Mouse (Mus musculus) limb, embryonic 12.5 days (tissue): ENCODE results near the gene Slc15a2. TPM values are rescaled to one million over a fixed set of nuclear protein-coding genes. Genes with fewer than 3 reads are reported as not detected.

Experiments
- ATAC-seq: fragments of 200-750 bp; cut with Nextera tagmentation; 2 replicates; pipeline ENCODE4 v1.8.0; 2017; ENCODE audit warnings: low read depth, moderate TSS enrichment; ENCODE audit not compliant: insufficient number of reproducible peaks, insufficient read depth, low FRiP score, low TSS enrichment
- H3K27ac ChIP-seq: fragments of 300-500 bp; sonication (generic); 2 replicates; pipeline ENCODE4 v1.5.1; 2016; ENCODE audit warnings: mild to moderate bottlenecking, moderate library complexity
- H3K27me3 ChIP-seq: fragments of 300-500 bp; sonication (generic); 2 replicates; pipeline ENCODE4 v1.6.1; 2016; ENCODE audit warnings: mild to moderate bottlenecking, moderate library complexity
- H3K36me3 ChIP-seq: fragments of 300-500 bp; sonication (generic); 2 replicates; pipeline ENCODE4 v1.6.1; 2016; ENCODE audit warnings: mild to moderate bottlenecking, moderate library complexity
- H3K4me1 ChIP-seq: fragments of 300-500 bp; sonication (generic); replicated peaks from 2 replicates; pipeline ENCODE4 v1.6.1; 2016
- H3K4me2 ChIP-seq: fragments of 300-500 bp; sonication (generic); 2 replicates; pipeline ENCODE4 v1.6.1; 2016; ENCODE audit warnings: mild to moderate bottlenecking, moderate library complexity
- H3K4me3 ChIP-seq: fragments of 300-500 bp; sonication (generic); replicated peaks from 2 replicates; pipeline ENCODE4 v1.5.1; 2016; ENCODE audit warnings: mild to moderate bottlenecking
- H3K9ac ChIP-seq: fragments of 300-500 bp; sonication (generic); replicated peaks from 2 replicates; pipeline ENCODE4 v1.6.1; 2016; ENCODE audit warnings: mild to moderate bottlenecking, moderate library complexity
- H3K9me3 ChIP-seq: fragments of 300-500 bp; sonication (generic); 2 replicates; pipeline ENCODE4 v1.6.1; 2016; ENCODE audit warnings: mild to moderate bottlenecking, moderate library complexity
- WGBS: fragments of 180-500 bp; shearing (Covaris S2); methylation state at CpG from one replicate; pipeline ENCODE4 v1.1.7; 2016; 5-methylcytosine and 5-hydroxymethylcytosine counted together
- polyA plus RNA-seq: library from polyadenylated mRNA; unstranded; fragments of >200 nt; fragmentation: Nextera tagmentation; extraction: Ambion mirVana; gene quantifications from 2 replicates; pipeline ENCODE4 v1.2.1, GENCODE M21; 2016

Slc15a2 gene
- polyA plus RNA-seq, 1 experiment from 2014 or later, result 4.6 TPM

DNA sequence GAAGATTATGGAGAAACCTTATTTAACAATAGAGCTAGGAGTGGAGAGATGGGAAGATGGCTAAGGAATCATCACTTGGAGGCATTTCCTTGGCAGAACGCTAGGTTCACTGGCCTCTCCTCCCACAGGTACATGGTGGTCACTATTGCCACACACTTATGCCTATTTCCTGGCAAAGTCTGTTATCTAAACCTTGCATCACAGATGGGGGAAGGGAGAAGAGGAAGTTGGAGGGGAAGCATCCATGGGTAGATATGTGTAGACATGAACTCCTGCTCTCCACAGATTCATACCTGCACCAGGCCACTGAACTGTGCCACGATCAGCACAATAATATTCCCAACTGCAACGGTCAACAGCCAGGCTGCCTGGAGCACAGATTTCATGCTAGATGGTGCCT lies 32.8 kb downstream of the Slc15a2 start:
- no peak for ATAC-seq

DNA sequence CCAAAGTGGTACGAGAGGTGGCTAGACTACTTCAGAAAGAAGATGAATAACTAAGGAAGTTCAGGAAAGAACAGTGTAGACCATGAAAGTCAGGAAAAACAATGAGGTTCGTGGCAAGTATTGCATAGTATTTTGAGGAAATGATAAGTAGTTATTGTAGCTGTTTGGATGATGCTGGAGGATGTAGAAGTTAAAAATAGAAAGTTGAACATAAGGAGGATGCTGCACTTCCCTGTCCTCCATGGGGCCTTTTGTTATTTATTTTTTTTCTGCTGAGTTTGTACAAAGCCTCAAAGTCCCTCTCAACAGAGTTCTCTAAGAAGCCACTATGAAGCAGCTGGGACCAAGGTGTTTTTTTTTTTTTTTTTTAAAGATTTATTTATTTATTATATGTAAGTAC lies 37.0 kb downstream of the Slc15a2 start:
- no peak overlapping the region for H3K9ac ChIP-seq
- no peaks in the 10 kb centered on the region for H3K9me3 ChIP-seq
- no peak overlapping the region for H3K27ac ChIP-seq
- no peak overlapping the region for H3K4me2 ChIP-seq
- H3K27me3 ChIP-seq, result no peaks in the 10 kb centered on the region
- H3K36me3 ChIP-seq, result no peaks in the 10 kb centered on the region
- H3K4me1 ChIP-seq, result no peaks in the 10 kb centered on the region
- H3K4me3 ChIP-seq, result no peak overlapping the region
- ATAC-seq, result no peak
- WGBS, result 74% methylated on average over 2 of the region's 2 CpGs

More for the DNA sequence above, 32.8 kb downstream of the Slc15a2 start:
- H3K9ac ChIP-seq, result no peak overlapping the region
- H3K4me1 ChIP-seq, result no peaks in the 10 kb centered on the region
- no peaks in the 10 kb centered on the region for H3K36me3 ChIP-seq
- no peaks in the 10 kb centered on the region for H3K27me3 ChIP-seq
- 95% methylated on average over 3 of the region's 3 CpGs for WGBS
- H3K27ac ChIP-seq, result no peak overlapping the region
- no peaks in the 10 kb centered on the region for H3K9me3 ChIP-seq
- H3K4me2 ChIP-seq, result no peak overlapping the region
- H3K4me3 ChIP-seq, result no peak overlapping the region

DNA sequence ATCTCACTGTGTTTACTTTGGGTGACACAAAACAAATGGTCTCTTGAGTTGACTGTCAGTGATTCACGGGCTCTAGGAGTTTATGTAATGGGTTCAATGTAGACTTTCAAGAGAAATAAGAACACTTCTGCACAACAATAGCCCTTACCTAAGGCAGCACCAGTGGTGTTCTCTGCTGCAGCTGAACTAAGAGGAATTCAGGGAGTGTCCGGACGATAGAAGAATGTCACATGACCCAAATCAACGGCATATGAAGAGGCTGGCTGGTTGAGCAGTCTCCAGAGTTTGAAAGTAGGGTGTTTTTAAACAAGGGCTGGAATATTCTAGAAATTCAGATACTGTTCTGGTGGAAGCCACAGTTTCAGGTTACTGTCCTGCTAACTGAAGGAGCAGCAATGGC lies 37.7 kb downstream of the Slc15a2 start:
- Histone ChIP-seq H3K4me1 (no peaks in the 10 kb centered on the region), H3K9ac (no peak overlapping the region), H3K9me3 (no peaks in the 10 kb centered on the region), H3K27ac (no peak overlapping the region), H3K27me3 (no peaks in the 10 kb centered on the region), H3K4me3 (no peak overlapping the region), H3K36me3 (no peaks in the 10 kb centered on the region), H3K4me2 (no peak overlapping the region)
- ATAC-seq, result no peak
- 83% methylated on average over 4 of the region's 4 CpGs for WGBS

DNA sequence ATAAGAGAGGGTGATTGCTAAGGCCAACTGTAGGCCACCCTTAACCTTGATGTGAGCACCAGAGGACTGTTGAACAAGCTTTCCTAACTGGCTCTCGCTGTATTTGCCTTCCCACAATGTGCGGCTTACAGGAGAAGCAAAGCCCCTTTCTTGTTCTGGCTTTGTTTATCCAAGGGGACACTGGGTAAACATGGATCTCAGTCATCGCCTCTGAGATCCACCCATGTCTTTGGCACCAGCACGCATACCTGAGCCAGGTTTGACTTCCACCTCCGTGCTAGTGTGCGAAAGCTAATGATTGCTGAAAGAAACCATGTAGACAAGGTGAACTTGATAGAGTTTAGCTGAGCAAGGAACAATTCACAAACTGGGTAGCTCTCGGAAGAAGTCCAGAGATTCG lies 41.2 kb downstream of the Slc15a2 start:
- Histone ChIP-seq H3K27ac (no peak overlapping the region), H3K36me3 (no peaks in the 10 kb centered on the region), H3K4me3 (no peak overlapping the region), H3K4me2 (no peak overlapping the region), H3K9me3 (no peaks in the 10 kb centered on the region), H3K27me3 (no peaks in the 10 kb centered on the region), H3K9ac (no peak overlapping the region), H3K4me1 (peaks cover 4% of the 10 kb centered on the region; the same call in 1 of the 2 replicates)
- WGBS, result 92% methylated on average over 8 of the region's 8 CpGs
- ATAC-seq, result no peak

DNA sequence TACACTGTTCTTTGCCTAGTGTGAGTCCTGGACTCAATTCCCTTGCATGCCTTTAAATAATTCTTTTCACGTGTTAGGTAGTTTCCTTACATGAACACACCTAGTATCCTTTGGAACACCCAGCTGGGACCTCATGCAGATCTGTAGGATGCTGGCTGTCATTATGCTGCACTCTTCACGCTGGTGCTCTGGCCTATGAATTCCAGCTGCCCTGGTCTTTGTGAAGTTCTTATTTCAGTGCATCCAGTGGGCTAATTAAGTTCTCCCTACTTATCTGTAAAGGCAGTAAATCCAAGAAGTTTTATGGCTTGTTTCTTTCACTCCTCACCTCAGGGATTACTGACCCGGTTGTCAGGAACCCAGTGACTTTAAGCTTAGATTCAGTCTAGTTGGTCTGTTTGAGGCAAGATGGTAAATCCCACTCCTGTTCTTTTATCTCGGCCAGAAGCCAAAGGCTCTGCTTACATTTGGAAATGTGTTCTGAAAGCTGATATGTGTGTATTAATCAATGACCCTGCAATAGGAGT lies 45.3 kb downstream of the Slc15a2 start:
- no peak overlapping the region for H3K9ac ChIP-seq
- H3K9me3 ChIP-seq, result no peaks in the 10 kb centered on the region
- no peak overlapping the region for H3K4me3 ChIP-seq
- H3K36me3 ChIP-seq, result no peaks in the 10 kb centered on the region
- 8% methylated on average over 4 of the region's 4 CpGs for WGBS
- no peaks in the 10 kb centered on the region for H3K27me3 ChIP-seq
- no peak for ATAC-seq
- no peak overlapping the region for H3K4me2 ChIP-seq
- H3K27ac ChIP-seq, result no peak overlapping the region
- peaks cover 4% of the 10 kb centered on the region; the same call in 1 of the 2 replicates for H3K4me1 ChIP-seq

DNA sequence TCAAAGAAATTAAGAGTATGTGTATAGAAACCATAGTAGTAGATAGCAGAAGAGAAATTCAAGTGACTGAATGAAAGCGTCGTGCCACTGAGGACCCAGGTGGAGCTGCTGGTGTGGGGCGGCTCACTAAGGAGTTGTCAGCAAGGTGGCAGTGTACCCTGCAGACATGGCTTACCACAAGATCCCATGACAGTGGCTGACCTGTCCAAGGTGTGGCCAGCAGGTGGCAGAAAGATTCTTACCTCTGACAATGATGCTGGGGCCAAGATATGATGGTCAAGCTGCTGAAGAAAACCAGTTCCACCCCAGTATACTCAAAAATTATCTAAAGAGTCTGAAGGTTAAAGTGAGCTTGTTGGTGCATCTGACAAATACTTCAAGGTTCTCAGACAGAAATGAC lies 49.3 kb downstream of the Slc15a2 start:
- Histone ChIP-seq H3K27ac (no peak overlapping the region), H3K27me3 (no peaks in the 10 kb centered on the region), H3K9me3 (no peaks in the 10 kb centered on the region), H3K36me3 (no peaks in the 10 kb centered on the region), H3K9ac (no peak overlapping the region), H3K4me2 (no peak overlapping the region), H3K4me1 (peaks cover 4% of the 10 kb centered on the region; the same call in 1 of the 2 replicates), H3K4me3 (no peak overlapping the region)
- WGBS, result 81% methylated on average over 3 of the region's 3 CpGs
- no peak for ATAC-seq

DNA sequence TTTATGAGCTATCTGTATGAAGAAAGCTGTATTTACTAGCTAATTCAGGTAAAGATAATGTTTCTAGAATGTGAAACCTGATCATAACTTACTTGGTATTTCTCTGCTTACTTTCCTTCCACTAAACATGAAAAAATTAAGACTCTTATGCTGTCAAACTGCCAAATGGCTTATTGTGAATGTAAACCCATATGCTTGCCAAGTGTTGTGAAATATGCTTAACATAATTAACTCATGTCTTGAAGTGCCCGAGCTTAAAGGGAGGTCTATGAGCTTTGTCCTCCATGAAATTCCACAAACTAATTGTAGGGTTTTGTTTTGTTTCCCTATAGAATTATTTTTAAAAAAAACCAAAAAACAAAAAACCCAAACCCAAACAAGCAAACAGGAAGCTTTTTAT lies 50.9 kb downstream of the Slc15a2 start:
- no peak overlapping the region for H3K4me3 ChIP-seq
- no peaks in the 10 kb centered on the region for H3K36me3 ChIP-seq
- H3K9me3 ChIP-seq, result no peaks in the 10 kb centered on the region
- no peak overlapping the region for H3K4me2 ChIP-seq
- ATAC-seq, result no peak
- H3K4me1 ChIP-seq, result no peaks in the 10 kb centered on the region
- WGBS, result 77% methylated on average over 1 of the region's 1 CpGs
- no peak overlapping the region for H3K27ac ChIP-seq
- no peaks in the 10 kb centered on the region for H3K27me3 ChIP-seq
- H3K9ac ChIP-seq, result no peak overlapping the region

DNA sequence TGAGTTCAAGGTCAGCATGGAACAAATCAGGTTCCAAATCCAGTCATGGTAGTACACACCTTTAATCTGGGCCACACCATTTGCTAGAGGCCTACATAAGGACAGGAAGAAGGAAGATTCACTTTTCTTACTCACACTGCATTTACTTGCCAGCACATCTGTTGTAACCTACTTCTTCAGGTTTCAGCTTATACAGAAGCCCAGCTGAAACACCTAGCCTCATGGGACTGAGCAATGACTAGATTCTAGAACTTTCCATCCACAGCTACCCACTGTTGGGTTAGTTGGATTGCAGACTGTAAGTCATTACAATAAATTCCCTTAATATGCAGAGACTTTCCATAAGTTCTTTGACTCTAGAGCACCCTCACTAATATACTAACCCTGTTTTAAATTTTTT lies 52.2 kb downstream of the Slc15a2 start:
- H3K4me3 ChIP-seq, result no peak overlapping the region
- H3K9ac ChIP-seq, result no peak overlapping the region
- no peak overlapping the region for H3K4me2 ChIP-seq
- no peaks in the 10 kb centered on the region for H3K4me1 ChIP-seq
- H3K36me3 ChIP-seq, result no peaks in the 10 kb centered on the region
- H3K9me3 ChIP-seq, result no peaks in the 10 kb centered on the region
- no peak for ATAC-seq
- H3K27me3 ChIP-seq, result no peaks in the 10 kb centered on the region
- H3K27ac ChIP-seq, result no peak overlapping the region

DNA sequence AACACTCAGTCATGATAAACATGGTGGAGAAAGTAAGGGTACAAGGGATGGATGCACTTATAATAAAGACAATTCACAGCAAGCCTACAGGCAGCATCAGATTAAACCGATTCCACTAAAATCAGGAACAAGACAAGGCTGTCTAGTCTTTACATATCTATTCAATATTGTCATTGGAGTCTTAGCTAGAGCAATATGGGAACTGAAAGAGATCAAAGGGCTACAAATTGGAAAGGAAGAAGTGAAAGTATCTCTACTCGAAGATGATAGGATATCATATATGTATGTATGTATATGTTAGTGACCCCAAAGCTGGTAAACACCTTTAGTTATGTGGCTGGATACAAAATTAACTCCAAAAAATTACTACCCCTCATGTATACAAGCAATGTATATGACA lies 55.8 kb downstream of the Slc15a2 start:
- no peaks in the 10 kb centered on the region for H3K9me3 ChIP-seq
- H3K27ac ChIP-seq, result no peak overlapping the region
- ATAC-seq, result no peak
- no peaks in the 10 kb centered on the region for H3K4me1 ChIP-seq
- H3K36me3 ChIP-seq, result no peaks in the 10 kb centered on the region
- H3K4me2 ChIP-seq, result no peak overlapping the region
- no peaks in the 10 kb centered on the region for H3K27me3 ChIP-seq
- H3K9ac ChIP-seq, result no peak overlapping the region
- no peak overlapping the region for H3K4me3 ChIP-seq
- 93% methylated on average over 2 of the region's 2 CpGs for WGBS

DNA sequence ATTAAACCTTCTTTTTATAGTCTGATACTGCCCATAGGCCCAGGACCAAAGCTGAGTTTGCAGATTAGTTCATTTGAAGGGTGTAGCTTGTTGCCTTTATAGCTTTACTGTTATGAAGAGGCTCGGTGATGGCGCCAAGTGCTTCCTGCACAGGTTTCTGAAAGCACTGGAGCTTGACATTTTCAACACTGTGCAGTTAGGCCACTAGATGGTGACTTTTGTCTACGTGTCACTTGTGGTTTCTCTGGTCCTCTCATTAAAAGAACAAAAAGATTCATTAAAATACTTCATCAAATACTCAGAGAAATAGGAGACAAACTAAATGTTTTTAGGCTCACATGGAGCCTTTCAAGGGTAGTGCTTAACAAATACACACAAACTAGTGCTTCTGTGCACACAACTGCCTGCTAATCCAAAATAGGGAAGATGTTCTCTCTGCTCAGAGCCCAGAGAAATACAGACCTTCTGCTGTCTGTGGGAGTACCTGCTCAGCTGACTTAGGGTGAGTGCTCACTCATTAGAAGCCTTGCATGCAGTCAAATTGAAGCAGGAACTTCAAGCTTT lies 60.8 kb downstream of the Slc15a2 start:
- Histone ChIP-seq H3K4me3 (no peak overlapping the region), H3K27ac (no peak overlapping the region), H3K9me3 (no peaks in the 10 kb centered on the region), H3K27me3 (no peaks in the 10 kb centered on the region; the same call in 1 of the 2 replicates), H3K9ac (no peak overlapping the region), H3K36me3 (no peaks in the 10 kb centered on the region), H3K4me2 (no peak overlapping the region), H3K4me1 (no peaks in the 10 kb centered on the region)
- WGBS, result 70% methylated on average over 3 of the region's 3 CpGs
- ATAC-seq, result no peak

DNA sequence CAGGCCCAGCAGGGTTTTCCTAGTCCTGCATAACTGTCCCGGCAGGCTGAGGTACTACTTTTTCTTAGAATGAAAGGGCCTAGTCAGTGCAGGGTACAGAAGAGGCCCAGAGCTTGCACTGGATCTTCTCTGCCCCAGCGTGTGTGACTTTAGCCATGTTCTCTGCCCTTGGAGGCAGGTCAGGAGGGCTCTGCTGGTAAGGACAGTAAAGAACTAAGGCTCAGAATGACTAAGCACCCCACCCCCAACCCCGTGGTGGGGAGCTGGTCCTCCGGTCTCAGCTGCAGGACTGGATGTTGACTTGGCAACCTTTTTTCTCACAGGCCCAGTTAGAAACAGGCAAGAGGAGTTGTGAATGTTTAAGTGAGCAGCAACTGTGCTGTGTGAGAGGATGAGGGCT lies 62.0 kb downstream of the Slc15a2 start:
- H3K36me3 ChIP-seq, result no peaks in the 10 kb centered on the region
- H3K9me3 ChIP-seq, result no peaks in the 10 kb centered on the region
- H3K27ac ChIP-seq, result no peak overlapping the region
- no peak overlapping the region for H3K4me2 ChIP-seq
- H3K4me3 ChIP-seq, result no peak overlapping the region
- ATAC-seq, result no peak
- 31% methylated on average over 4 of the region's 4 CpGs for WGBS
- no peak overlapping the region for H3K9ac ChIP-seq
- no peaks in the 10 kb centered on the region for H3K4me1 ChIP-seq
- H3K27me3 ChIP-seq, result no peaks in the 10 kb centered on the region; the same call in 1 of the 2 replicates
